Mouse (Mus musculus) cortical plate, adult 2 months (tissue): ENCODE data around the gene Wiz.

Source experiments
- CTCF ChIP-seq: fragments of 200-500 bp; IDR thresholded peaks from 2 replicates; pipeline ENCODE4 v1.5.1; 2011; ENCODE audit warnings: mild to moderate bottlenecking, control low read depth, low read length; ENCODE audit not compliant: insufficient read depth; ENCODE audit errors: extremely low read depth
- POLR2A ChIP-seq: fragments of 200-500 bp; IDR thresholded peaks from 2 replicates; pipeline ENCODE4 v1.6.1; 2011; ENCODE audit warnings: mild to moderate bottlenecking, low read length, control low read depth; ENCODE audit not compliant: insufficient read depth; ENCODE audit errors: extremely low read depth

GRCm38 (mm10) chr17:32435151-32435550 lies 45.9 kb upstream of the Wiz start:
- TF ChIP-seq CTCF (no peak), POLR2A (no peak)
